Mouse (Mus musculus): ENCODE data around the gene Mterf4. TPM values are rescaled to one million over a fixed set of nuclear protein-coding genes. Genes with fewer than 3 reads are reported as not detected.
"Not testable (repeated sequence)": the region's sequence is repeated elsewhere in the genome, so short reads cannot be mapped to it uniquely, and the experiment has no call there.

Gene Mterf4
- polyA plus RNA-seq (2016; fragmentation: Nextera tagmentation; extraction: Ambion mirVana) = 17.4 and 17.5 TPM in 2 replicates

DNA sequence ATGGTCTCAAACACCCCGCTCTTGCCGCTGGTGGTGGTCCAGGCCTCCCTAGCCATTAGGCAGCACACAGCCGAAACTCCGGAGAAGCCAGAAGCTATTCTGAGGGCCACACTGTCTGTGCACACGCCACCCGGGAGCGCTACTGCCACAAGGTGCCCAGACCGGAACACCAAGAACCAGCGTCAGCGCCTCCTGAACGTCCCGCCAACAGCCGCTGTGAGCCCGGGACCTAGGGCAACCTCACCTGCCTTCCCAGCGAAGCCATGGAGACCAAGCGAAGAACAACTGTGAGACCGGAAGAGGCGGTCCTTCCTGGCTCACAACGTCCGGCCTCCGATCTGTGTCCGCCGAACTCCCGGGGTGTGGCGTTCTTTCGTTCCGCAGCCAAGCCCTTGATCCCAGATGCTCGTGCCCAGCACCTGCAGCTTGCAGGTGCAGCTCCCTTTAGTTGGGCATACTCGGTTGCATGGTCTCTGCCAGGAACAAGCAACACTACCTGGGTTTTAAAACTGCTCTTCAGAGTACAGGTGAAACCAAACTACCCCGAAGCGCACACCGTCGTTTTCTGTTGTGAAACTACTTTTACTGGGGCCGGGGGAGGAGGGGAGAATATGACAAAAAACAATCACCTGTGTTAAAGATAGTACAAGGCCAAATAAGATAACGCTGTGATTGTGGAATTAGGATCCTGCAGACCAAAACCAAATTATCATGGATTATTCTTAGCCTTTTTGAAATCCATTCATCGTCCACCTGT, at the start of gene Mterf4:
Gene Mterf4, minus strand, starts transcription at position 335 of the 757 bp plus-strand sequence.
- peak within 1 kb of the TSS; percentile 83 for H3K4me2 ChIP-seq
- 8% methylated on average over 36 of the region's 36 CpGs for WGBS (ENCODE audit: insufficient replicate concordance)
- no peaks in the 10 kb centered on the region for H3K27me3 ChIP-seq (replicated peaks)
- peak; percentile 93 for ATAC-seq
- H3K9me3 ChIP-seq (replicated peaks) = no peaks in the 10 kb centered on the region
- peak within 1 kb of the TSS; percentile 87 for H3K9ac ChIP-seq
- peaks cover 17% of the 10 kb centered on the region for H3K4me1 ChIP-seq
- H3K27ac ChIP-seq = no peak within 1 kb of the TSS
- peak within 1 kb of the TSS; percentile 90 for H3K4me3 ChIP-seq
- peaks cover 59% of the 10 kb centered on the region for H3K36me3 ChIP-seq

DNA sequence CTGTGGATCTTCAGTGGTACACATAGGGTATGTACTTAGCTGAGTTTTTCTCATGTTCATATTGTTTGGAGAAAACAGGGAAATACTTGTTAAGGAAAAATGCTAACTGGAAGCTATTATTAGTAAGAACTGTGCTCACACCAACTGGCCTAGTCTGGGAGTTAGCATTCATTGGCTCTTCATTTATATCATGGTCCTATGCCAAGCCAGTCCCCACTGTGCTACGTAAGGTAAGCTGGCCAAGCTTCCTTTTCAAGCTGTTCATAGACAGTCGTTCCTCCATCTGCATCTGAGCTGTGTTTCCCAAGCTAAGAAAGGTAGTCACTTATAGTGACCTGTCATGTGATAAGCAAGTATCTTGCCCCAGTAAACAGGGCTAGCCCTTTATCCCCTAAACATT, 47.0 kb upstream of the Mterf4 start:
- Histone ChIP-seq H3K4me2 (no peak overlapping the region), H3K9ac (no peak overlapping the region), H3K27me3 (replicated peaks) (no peaks in the 10 kb centered on the region), H3K9me3 (replicated peaks) (no peaks in the 10 kb centered on the region), H3K27ac (no peak overlapping the region), H3K4me1 (no peaks in the 10 kb centered on the region), H3K4me3 (no peak overlapping the region), H3K36me3 (peaks cover 97% of the 10 kb centered on the region)
- 78% methylated on average over 2 of the region's 2 CpGs for WGBS (ENCODE audit: insufficient replicate concordance)
- no peak for ATAC-seq

DNA sequence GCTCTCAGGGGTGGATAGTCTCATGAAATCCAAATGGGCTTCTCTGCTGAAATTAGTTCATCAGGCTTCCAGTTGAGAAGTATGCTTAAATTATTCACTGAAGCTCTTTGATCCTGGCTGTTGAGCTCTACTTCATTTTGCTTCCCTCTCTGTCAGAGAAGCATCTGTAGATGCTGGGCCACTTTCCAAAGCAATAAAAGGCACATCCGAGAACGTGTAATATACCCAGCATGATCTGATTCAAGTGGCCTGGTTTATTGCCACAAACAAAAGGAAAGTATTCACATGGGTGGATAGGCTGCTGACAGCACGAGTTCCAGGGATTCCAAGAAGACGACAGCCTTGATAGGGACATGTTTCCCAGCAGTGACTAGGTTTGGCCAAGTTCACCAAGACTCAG, 44.0 kb upstream of the Mterf4 start:
- H3K9me3 ChIP-seq (replicated peaks) = no peaks in the 10 kb centered on the region
- no peaks in the 10 kb centered on the region for H3K27me3 ChIP-seq (replicated peaks)
- H3K27ac ChIP-seq = no peak overlapping the region
- WGBS (ENCODE audit: insufficient replicate concordance) = 77% methylated on average over 4 of the region's 4 CpGs
- peaks cover 93% of the 10 kb centered on the region for H3K36me3 ChIP-seq
- peaks cover 9% of the 10 kb centered on the region for H3K4me1 ChIP-seq
- ATAC-seq = no peak
- H3K9ac ChIP-seq = no peak overlapping the region
- no peak overlapping the region for H3K4me3 ChIP-seq
- no peak overlapping the region for H3K4me2 ChIP-seq

DNA sequence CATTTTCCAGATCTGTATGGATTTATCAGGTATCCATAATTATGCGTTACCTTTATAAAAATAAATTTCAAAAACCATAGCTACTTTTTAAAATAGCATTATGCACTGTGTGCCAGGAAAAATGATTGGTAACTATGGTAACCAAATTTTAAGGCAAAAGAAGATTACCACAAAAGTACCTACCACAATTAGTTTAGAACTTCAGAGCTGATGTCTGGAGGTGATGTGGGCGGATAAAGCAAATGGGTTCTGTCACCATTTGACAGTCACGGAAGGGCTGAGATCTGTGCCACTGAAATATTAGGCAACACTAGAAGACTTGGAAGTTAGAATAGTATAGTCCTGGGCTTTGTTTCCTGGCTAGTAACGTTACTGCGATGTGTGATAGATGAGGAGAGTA, 41.5 kb upstream of the Mterf4 start:
- H3K27me3 ChIP-seq (replicated peaks) = no peaks in the 10 kb centered on the region
- no peak overlapping the region for H3K27ac ChIP-seq
- no peak overlapping the region for H3K4me2 ChIP-seq
- H3K9me3 ChIP-seq (replicated peaks) = no peaks in the 10 kb centered on the region
- WGBS (ENCODE audit: insufficient replicate concordance) = 87% methylated on average over 5 of the region's 5 CpGs
- H3K4me3 ChIP-seq = no peak overlapping the region
- H3K9ac ChIP-seq = no peak overlapping the region
- peaks cover 17% of the 10 kb centered on the region for H3K4me1 ChIP-seq
- H3K36me3 ChIP-seq = peaks cover 68% of the 10 kb centered on the region
- no peak for ATAC-seq

DNA sequence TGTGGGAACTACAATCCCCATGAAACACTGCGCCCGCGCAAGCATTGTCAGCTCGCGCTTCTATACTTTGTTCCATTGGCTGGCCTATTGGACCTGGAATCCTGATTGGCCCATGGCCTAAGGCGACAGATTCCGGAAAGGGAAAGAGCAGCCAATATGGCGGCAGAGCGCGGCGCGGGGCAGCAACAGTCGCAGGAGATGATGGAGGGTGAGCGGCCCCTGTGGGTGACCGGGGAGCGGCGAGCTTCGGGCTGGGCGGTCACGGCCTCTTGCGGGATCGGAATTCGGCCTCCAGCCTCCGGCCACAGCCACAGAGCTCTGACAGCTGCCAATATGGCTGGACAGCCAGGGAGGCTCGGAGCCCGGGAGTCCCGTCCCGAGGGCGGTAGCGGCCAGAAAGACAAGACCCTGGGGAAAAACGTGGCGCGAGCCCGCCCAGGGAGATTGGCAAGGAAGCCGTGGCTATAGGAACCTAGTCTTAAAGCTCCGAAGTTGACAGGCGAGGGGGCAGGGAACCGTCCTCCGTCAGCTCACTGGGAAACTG, 37.9 kb upstream of the Mterf4 start:
- Histone ChIP-seq H3K4me3 (peak overlapping the region; percentile 96), H3K9me3 (replicated peaks) (no peaks in the 10 kb centered on the region), H3K4me2 (peak overlapping the region; percentile 76), H3K36me3 (peaks cover 34% of the 10 kb centered on the region), H3K27ac (peak overlapping the region; percentile 79), H3K4me1 (peaks cover 39% of the 10 kb centered on the region), H3K27me3 (replicated peaks) (no peaks in the 10 kb centered on the region), H3K9ac (peak overlapping the region; percentile 92)
- ATAC-seq = peak; percentile 90
- WGBS (ENCODE audit: insufficient replicate concordance) = under 1% methylated on average over 39 of the region's 39 CpGs

GRCm38 (mm10) chr1:93342648-93343503, 37.2 kb upstream of the Mterf4 start, which contains the start of the genes Ppp1r7 and Pask:
TSS of gene Ppp1r7 (plus strand) at chr1:93342854.
TSS of gene Pask (minus strand) at chr1:93343482.
- Histone ChIP-seq H3K9me3 (replicated peaks) (no peaks in the 10 kb centered on the region), H3K4me2 (peak within 1 kb of the TSS; percentile 76), H3K4me1 (peaks cover 39% of the 10 kb centered on the region), H3K27ac (peak within 1 kb of the TSS; percentile 79), H3K27me3 (replicated peaks) (no peaks in the 10 kb centered on the region), H3K9ac (peak within 1 kb of the TSS; percentile 92), H3K4me3 (peak within 1 kb of the TSS; percentile 96), H3K36me3 (peaks cover 27% of the 10 kb centered on the region)
- WGBS (ENCODE audit: insufficient replicate concordance) = under 1% methylated on average over 62 of the region's 63 CpGs
- peak; percentile 89 for ATAC-seq

DNA sequence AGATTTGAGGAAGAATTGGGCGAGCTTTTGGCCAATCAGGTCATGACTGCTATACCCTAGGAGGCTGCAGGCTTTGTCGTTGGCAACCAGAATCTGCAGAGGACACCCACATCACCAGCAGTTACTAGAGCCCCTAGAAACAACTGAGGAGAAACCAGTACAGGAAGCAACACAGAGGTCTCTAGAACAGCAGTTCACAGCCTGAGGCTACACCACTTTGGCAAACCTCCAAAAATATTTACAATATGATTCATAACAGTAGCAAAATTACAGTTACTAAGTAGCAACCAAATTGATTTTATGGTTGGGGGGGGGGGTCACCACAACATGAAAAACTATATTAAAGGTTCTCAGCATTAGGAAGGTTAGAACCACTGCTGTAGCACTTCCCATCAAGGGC, 28.9 kb upstream of the Mterf4 start:
- H3K27ac ChIP-seq = no peak overlapping the region
- no peaks in the 10 kb centered on the region for H3K27me3 ChIP-seq (replicated peaks)
- H3K9ac ChIP-seq = no peak overlapping the region
- H3K9me3 ChIP-seq (replicated peaks) = no peaks in the 10 kb centered on the region
- H3K4me1 ChIP-seq = 0 out of 2 replicates have a peak, but pooled peaks cover 2% of the 10 kb centered on the region
- no peak overlapping the region for H3K4me3 ChIP-seq
- 71% methylated on average over 2 of the region's 2 CpGs for WGBS (ENCODE audit: insufficient replicate concordance)
- H3K36me3 ChIP-seq = peaks cover 80% of the 10 kb centered on the region
- H3K4me2 ChIP-seq = no peak overlapping the region
- ATAC-seq = no peak

GRCm38 (mm10) chr1:93326446-93326845, 20.7 kb upstream of the Mterf4 start:
- 81% methylated on average over 3 of the region's 3 CpGs for WGBS (ENCODE audit: insufficient replicate concordance)
- no peak overlapping the region for H3K9ac ChIP-seq
- ATAC-seq = no peak
- no peak overlapping the region for H3K27ac ChIP-seq
- H3K9me3 ChIP-seq (replicated peaks) = no peaks in the 10 kb centered on the region
- no peak overlapping the region for H3K4me3 ChIP-seq
- no peaks in the 10 kb centered on the region for H3K27me3 ChIP-seq (replicated peaks)
- H3K4me2 ChIP-seq = no peak overlapping the region
- H3K36me3 ChIP-seq = peaks cover 96% of the 10 kb centered on the region
- H3K4me1 ChIP-seq = peaks cover 4% of the 10 kb centered on the region; the same call in 1 of the 2 replicates

- 85% methylated on average over 6 of the region's 6 CpGs for WGBS (ENCODE audit: insufficient replicate concordance)
- H3K4me1 ChIP-seq = peaks cover 4% of the 10 kb centered on the region; the same call in 1 of the 2 replicates
- H3K36me3 ChIP-seq = peaks cover 96% of the 10 kb centered on the region
- no peak overlapping the region for H3K4me3 ChIP-seq
- H3K9ac ChIP-seq = no peak overlapping the region
- no peak overlapping the region for H3K4me2 ChIP-seq
- H3K9me3 ChIP-seq (replicated peaks) = no peaks in the 10 kb centered on the region
- H3K27ac ChIP-seq = no peak overlapping the region
- H3K27me3 ChIP-seq (replicated peaks) = no peaks in the 10 kb centered on the region
- no peak for ATAC-seq
These were observed 18.3 kb upstream of the Mterf4 start for GRCm38 (mm10) chr1:93323973-93324372.

GRCm38 (mm10) chr1:93300578-93300977, 5.1 kb downstream of the Mterf4 start:
- H3K27me3 ChIP-seq (replicated peaks) = no peaks in the 10 kb centered on the region
- H3K4me2 ChIP-seq = no peak overlapping the region
- H3K27ac ChIP-seq = no peak overlapping the region
- WGBS (ENCODE audit: insufficient replicate concordance) = 72% methylated on average over 3 of the region's 3 CpGs
- no peak overlapping the region for H3K4me3 ChIP-seq
- peaks cover 17% of the 10 kb centered on the region for H3K4me1 ChIP-seq
- peaks cover 86% of the 10 kb centered on the region for H3K36me3 ChIP-seq
- H3K9me3 ChIP-seq (replicated peaks) = no peaks in the 10 kb centered on the region
- H3K9ac ChIP-seq = no peak overlapping the region
- ATAC-seq = no peak

DNA sequence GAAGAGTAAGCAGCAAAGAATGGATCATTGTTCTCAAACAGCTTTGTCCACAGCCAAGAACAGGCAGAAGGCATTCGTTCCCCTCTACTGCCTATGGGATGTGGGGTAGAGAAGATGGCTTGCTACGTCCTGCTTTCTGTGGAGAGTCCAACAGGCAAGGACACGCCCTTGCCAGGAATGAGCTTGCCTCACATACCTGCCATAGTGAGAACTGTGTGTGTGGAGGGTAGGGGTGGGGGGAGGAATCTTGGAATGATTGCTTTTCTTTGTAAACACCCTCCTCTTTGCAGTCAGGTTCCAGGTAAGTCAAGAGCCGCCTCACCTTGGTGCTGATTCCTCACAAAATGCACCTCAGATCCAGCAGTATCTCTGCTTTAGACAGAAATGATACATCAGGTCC, 5.9 kb downstream of the Mterf4 start:
- WGBS (ENCODE audit: insufficient replicate concordance) = 83% methylated on average over 4 of the region's 4 CpGs
- peaks cover 87% of the 10 kb centered on the region for H3K36me3 ChIP-seq

GRCm38 (mm10) chr1:93294491-93294890, 11.2 kb downstream of the Mterf4 start:
- H3K27ac ChIP-seq; H3K4me1 ChIP-seq; H3K4me2 ChIP-seq; H3K27me3 ChIP-seq (replicated peaks); H3K9me3 ChIP-seq (replicated peaks); ATAC-seq; H3K4me3 ChIP-seq; H3K9ac ChIP-seq: not testable (repeated sequence)
- H3K36me3 ChIP-seq = peaks cover 34% of the 10 kb centered on the region
- 70% methylated on average over 3 of the region's 3 CpGs for whole genome bisulfite sequencing (ENCODE audit: insufficient replicate concordance)

More for the DNA sequence above, 5.9 kb downstream of the Mterf4 start:
- Histone ChIP-seq H3K4me2 (no peak overlapping the region), H3K4me3 (no peak overlapping the region), H3K9me3 (replicated peaks) (no peaks in the 10 kb centered on the region), H3K4me1 (peaks cover 12% of the 10 kb centered on the region), H3K9ac (no peak overlapping the region), H3K27me3 (replicated peaks) (no peaks in the 10 kb centered on the region), H3K27ac (no peak overlapping the region)
- no peak for ATAC-seq

All from liver, embryonic 12.5 days (tissue).